Mouse (Mus musculus): ENCODE data around the gene Chpf. TPM values are rescaled to one million over a fixed set of nuclear protein-coding genes. Genes with fewer than 3 reads are reported as not detected.
A peak's percentile ranks its signal among the peaks of the same experiment; 100 is the strongest.

Chpf gene
- polyA plus RNA-seq, 1 experiment from 2014 or later = 17.8 TPM

- peak overlapping the region; percentile 23 for H3K4me2 ChIP-seq (replicated peaks; ENCODE audit: low read depth, low read length)
- H3K9ac ChIP-seq (ENCODE audit: low read depth, low read length) = peak overlapping the region; percentile 40; the same call in 1 of the 2 replicates
- peaks cover 34% of the 10 kb centered on the region for H3K27me3 ChIP-seq (ENCODE audit: control insufficient read depth, insufficient read depth, low read length)
- H3K4me3 ChIP-seq (ENCODE audit: low read depth, low read length) = no peak overlapping the region
- ATAC-seq (ENCODE audit: low FRiP score) = no peak
- peak; percentile 46 for DNase-seq (ENCODE audit: low spot score)
- WGBS = 2% methylated on average over 13 of the region's 14 CpGs
- no peaks in the 10 kb centered on the region for H3K9me3 ChIP-seq (ENCODE audit: control insufficient read depth, low read length)
- H3K4me1 ChIP-seq (replicated peaks; ENCODE audit: control insufficient read depth, insufficient read depth, low read length) = peaks cover 46% of the 10 kb centered on the region
- H3K27ac ChIP-seq (ENCODE audit: low read depth, low read length) = peak overlapping the region; percentile 54
- peaks cover 2% of the 10 kb centered on the region; the same call in 1 of the 2 replicates for H3K36me3 ChIP-seq (ENCODE audit: control insufficient read depth, insufficient read depth, low read length)
Measured at GRCm38 (mm10) chr1:75448937-75449336, 30.2 kb downstream of the Chpf start.

GRCm38 (mm10) chr1:75448052-75448431 is 31.1 kb downstream of the Chpf start:
- Histone ChIP-seq H3K4me3 (ENCODE audit: low read depth, low read length) (no peak overlapping the region), H3K4me2 (replicated peaks; ENCODE audit: low read depth, low read length) (peak overlapping the region; percentile 22), H3K9ac (ENCODE audit: low read depth, low read length) (peak overlapping the region; percentile 19; the same call in 1 of the 2 replicates), H3K27ac (ENCODE audit: low read depth, low read length) (peak overlapping the region; percentile 90), H3K36me3 (ENCODE audit: control insufficient read depth, insufficient read depth, low read length) (peaks cover 2% of the 10 kb centered on the region; the same call in 1 of the 2 replicates), H3K9me3 (ENCODE audit: control insufficient read depth, low read length) (no peaks in the 10 kb centered on the region), H3K4me1 (replicated peaks; ENCODE audit: control insufficient read depth, insufficient read depth, low read length) (peaks cover 54% of the 10 kb centered on the region), H3K27me3 (ENCODE audit: control insufficient read depth, insufficient read depth, low read length) (peaks cover 34% of the 10 kb centered on the region)
- DNase-seq (ENCODE audit: low spot score) (peak; percentile 45), ATAC-seq (ENCODE audit: low FRiP score) (no peak)
- WGBS = 0% methylated on average over 7 of the region's 7 CpGs

- Histone ChIP-seq H3K9ac (ENCODE audit: low read depth, low read length) (no peak overlapping the region), H3K9me3 (ENCODE audit: control insufficient read depth, low read length) (no peaks in the 10 kb centered on the region), H3K4me1 (replicated peaks; ENCODE audit: control insufficient read depth, insufficient read depth, low read length) (peaks cover 57% of the 10 kb centered on the region), H3K27me3 (ENCODE audit: control insufficient read depth, insufficient read depth, low read length) (peaks cover 34% of the 10 kb centered on the region), H3K36me3 (ENCODE audit: control insufficient read depth, insufficient read depth, low read length) (peaks cover 2% of the 10 kb centered on the region; the same call in 1 of the 2 replicates), H3K27ac (ENCODE audit: low read depth, low read length) (peak overlapping the region; percentile 90), H3K4me3 (ENCODE audit: low read depth, low read length) (no peak overlapping the region), H3K4me2 (replicated peaks; ENCODE audit: low read depth, low read length) (peak overlapping the region; percentile 22)
- peak; percentile 55 for DNase-seq (ENCODE audit: low spot score)
- ATAC-seq (ENCODE audit: low FRiP score) = peak; percentile 12; the same call in 1 of the 2 replicates
- WGBS = 3% methylated on average over 10 of the region's 10 CpGs
Measured at GRCm38 (mm10) chr1:75447265-75448051, 31.6 kb downstream of the Chpf start.

DNA sequence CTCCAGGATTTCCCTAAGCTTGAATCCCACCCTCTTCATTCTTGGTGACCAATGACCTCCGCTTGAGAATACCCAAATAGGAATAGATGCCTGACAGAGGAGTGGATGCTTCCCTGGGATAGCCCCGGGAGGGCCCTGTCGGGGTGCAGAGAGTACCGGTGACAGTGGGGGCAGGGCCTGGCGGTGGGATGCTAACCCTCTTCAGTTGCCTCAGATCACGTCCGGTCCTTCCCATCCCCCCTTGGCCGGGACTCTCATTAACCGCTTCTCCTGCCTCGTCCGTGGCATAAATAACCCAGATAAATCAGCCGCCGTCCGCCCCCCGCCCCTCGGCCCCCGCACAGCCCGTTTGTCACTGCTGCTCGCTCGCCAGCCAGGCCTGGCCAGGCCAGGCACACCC is 32.5 kb downstream of the Chpf start:
- Histone ChIP-seq H3K9me3 (ENCODE audit: control insufficient read depth, low read length) (no peaks in the 10 kb centered on the region), H3K4me1 (replicated peaks; ENCODE audit: control insufficient read depth, insufficient read depth, low read length) (peaks cover 62% of the 10 kb centered on the region), H3K4me3 (ENCODE audit: low read depth, low read length) (no peak overlapping the region), H3K27me3 (ENCODE audit: control insufficient read depth, insufficient read depth, low read length) (peaks cover 31% of the 10 kb centered on the region), H3K27ac (ENCODE audit: low read depth, low read length) (peak overlapping the region; percentile 90), H3K4me2 (replicated peaks; ENCODE audit: low read depth, low read length) (peak overlapping the region; percentile 21; the same call in 1 of the 2 replicates), H3K9ac (ENCODE audit: low read depth, low read length) (0 out of 2 replicates have a peak overlapping the region, but pooled peaks have one; percentile 19), H3K36me3 (ENCODE audit: control insufficient read depth, insufficient read depth, low read length) (peaks cover 2% of the 10 kb centered on the region; the same call in 1 of the 2 replicates)
- 1% methylated on average over 20 of the region's 20 CpGs for WGBS
- peak; percentile 70 for DNase-seq (ENCODE audit: low spot score)
- peak; percentile 23 for ATAC-seq (ENCODE audit: low FRiP score)

- DNase-seq (ENCODE audit: low spot score) (peak; percentile 91), ATAC-seq (ENCODE audit: low FRiP score) (peak; percentile 6)
- Histone ChIP-seq H3K4me1 (replicated peaks; ENCODE audit: control insufficient read depth, insufficient read depth, low read length) (peaks cover 62% of the 10 kb centered on the region), H3K36me3 (ENCODE audit: control insufficient read depth, insufficient read depth, low read length) (peaks cover 2% of the 10 kb centered on the region; the same call in 1 of the 2 replicates), H3K27me3 (ENCODE audit: control insufficient read depth, insufficient read depth, low read length) (peaks cover 24% of the 10 kb centered on the region), H3K4me2 (replicated peaks; ENCODE audit: low read depth, low read length) (peak overlapping the region; percentile 32), H3K9me3 (ENCODE audit: control insufficient read depth, low read length) (no peaks in the 10 kb centered on the region), H3K9ac (ENCODE audit: low read depth, low read length) (peak overlapping the region; percentile 25; the same call in 1 of the 2 replicates), H3K27ac (ENCODE audit: low read depth, low read length) (peak overlapping the region; percentile 90), H3K4me3 (ENCODE audit: low read depth, low read length) (peak overlapping the region; percentile 17)
- WGBS = under 1% methylated on average over 22 of the region's 22 CpGs
Measured at GRCm38 (mm10) chr1:75445751-75446611, 33.1 kb downstream of the Chpf start.

DNA sequence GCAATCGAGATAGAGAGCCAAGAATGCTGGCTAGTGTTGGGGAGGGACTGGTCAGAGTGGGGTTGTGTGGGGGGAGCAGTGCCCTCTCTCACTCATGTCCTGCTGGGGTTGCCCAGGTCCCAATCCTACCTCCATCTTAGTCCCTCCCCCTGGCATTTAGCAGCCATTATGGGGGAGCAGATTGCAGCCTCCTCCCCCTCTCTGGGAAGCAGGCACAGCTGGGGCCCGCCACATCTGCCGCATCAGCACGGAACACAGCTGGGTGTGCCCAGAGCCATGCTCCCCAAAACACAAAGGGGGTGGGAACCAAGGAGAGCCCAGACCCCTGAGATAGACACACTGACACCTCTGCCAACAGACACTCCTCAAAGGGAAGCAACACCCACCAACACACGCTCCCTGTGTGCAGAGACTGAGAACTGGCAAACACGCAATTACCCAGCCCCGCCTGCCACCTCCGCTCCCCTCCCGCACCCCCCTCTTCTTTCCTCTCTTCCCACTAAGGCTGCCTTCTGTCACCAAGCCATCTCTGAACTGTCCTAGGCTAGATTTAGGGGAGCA is 33.9 kb downstream of the Chpf start:
- Histone ChIP-seq H3K36me3 (ENCODE audit: control insufficient read depth, insufficient read depth, low read length) (no peaks in the 10 kb centered on the region; the same call in 1 of the 2 replicates), H3K4me1 (replicated peaks; ENCODE audit: control insufficient read depth, insufficient read depth, low read length) (peaks cover 54% of the 10 kb centered on the region), H3K27me3 (ENCODE audit: control insufficient read depth, insufficient read depth, low read length) (peaks cover 17% of the 10 kb centered on the region), H3K4me2 (replicated peaks; ENCODE audit: low read depth, low read length) (no peak overlapping the region; the same call in 1 of the 2 replicates), H3K9ac (ENCODE audit: low read depth, low read length) (peak overlapping the region; percentile 25), H3K9me3 (ENCODE audit: control insufficient read depth, low read length) (no peaks in the 10 kb centered on the region), H3K27ac (ENCODE audit: low read depth, low read length) (peak overlapping the region; percentile 90), H3K4me3 (ENCODE audit: low read depth, low read length) (no peak overlapping the region)
- 19% methylated on average over 8 of the region's 9 CpGs for WGBS
- DNase-seq (ENCODE audit: low spot score) = peak; percentile 39
- ATAC-seq (ENCODE audit: low FRiP score) = no peak

DNA sequence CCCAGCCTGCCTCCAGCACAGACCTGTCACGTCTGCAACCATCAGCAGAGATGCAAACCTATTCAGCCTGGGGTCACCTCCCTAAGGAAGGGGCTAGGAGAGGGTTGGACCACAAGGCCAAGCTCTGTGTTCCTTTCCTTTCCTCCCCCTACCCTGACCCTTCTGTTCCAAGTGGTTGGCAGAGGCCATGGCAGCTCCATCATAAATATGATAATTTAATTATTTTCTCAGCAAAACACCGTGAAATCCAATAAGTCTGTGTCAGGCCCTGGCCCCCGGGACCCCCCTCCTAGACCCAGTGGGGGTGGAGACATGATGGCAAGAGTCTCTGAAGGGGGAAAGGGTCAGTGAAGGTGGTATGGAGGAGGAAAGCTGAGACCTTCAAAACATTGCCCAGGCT is 34.9 kb downstream of the Chpf start:
- H3K9ac ChIP-seq (ENCODE audit: low read depth, low read length) = no peak overlapping the region
- DNase-seq (ENCODE audit: low spot score) = peak; percentile 55
- H3K4me1 ChIP-seq (replicated peaks; ENCODE audit: control insufficient read depth, insufficient read depth, low read length) = peaks cover 49% of the 10 kb centered on the region
- H3K27ac ChIP-seq (ENCODE audit: low read depth, low read length) = peak overlapping the region; percentile 90
- WGBS = 15% methylated on average over 3 of the region's 3 CpGs
- no peaks in the 10 kb centered on the region for H3K36me3 ChIP-seq (ENCODE audit: control insufficient read depth, insufficient read depth, low read length)
- H3K4me2 ChIP-seq (replicated peaks; ENCODE audit: low read depth, low read length) = no peak overlapping the region; the same call in 1 of the 2 replicates
- H3K27me3 ChIP-seq (ENCODE audit: control insufficient read depth, insufficient read depth, low read length) = peaks cover 8% of the 10 kb centered on the region
- peak; percentile 53 for ATAC-seq (ENCODE audit: low FRiP score)
- H3K9me3 ChIP-seq (ENCODE audit: control insufficient read depth, low read length) = no peaks in the 10 kb centered on the region
- no peak overlapping the region for H3K4me3 ChIP-seq (ENCODE audit: low read depth, low read length)
